Mouse (Mus musculus): ENCODE data around the gene Gpcpd1. TPM values are rescaled to one million over a fixed set of nuclear protein-coding genes. Genes with fewer than 3 reads are reported as not detected.

Gene Gpcpd1
- polyA plus RNA-seq, 1 experiment from 2014 or later, result 28.8 TPM

DNA sequence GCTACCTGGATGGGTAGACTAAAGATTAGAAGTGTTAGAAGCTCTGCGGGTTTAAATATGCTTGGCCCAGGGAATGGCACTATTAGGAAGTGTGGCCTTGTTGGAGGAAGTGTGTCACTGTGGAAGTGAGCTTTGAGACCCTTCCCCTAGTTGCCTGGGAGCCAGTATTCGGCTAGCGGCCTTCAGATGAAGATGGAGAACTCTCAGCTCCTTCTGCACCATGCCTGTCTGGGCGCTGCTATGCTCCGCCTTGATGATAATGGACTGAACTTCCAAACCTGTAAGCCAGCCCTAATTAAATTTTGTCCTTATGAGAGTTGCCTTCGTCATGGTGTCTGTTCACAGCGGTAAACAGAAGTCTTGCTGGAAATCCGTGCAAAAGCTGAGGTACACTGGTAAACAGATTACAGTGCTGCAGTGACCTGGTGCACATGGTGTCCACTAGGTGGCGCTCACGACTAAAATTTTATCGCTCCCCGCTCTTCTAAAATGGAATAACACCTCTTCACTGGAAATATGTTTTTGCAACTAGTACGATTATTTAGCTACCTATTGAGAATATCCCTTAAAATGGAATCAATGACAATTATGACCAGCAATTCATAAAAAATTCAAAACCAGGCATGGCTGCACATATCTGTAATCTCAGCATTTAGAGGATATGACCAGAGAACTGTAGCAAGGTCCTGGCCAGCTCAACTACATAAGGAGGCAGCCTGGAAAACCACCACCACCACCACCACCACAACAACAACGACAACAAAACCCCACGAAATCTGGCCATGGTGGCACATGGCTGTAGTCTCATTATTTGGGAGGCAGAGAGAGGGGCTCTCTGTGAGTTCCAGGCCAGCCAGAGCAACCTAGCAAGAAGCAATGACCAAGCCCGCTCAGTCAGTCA lies 71.1 kb downstream of the Gpcpd1 start:
- Histone ChIP-seq H3K4me2 (ENCODE audit: low read depth, low read length) (no peak overlapping the region), H3K36me3 (ENCODE audit: control insufficient read depth, insufficient read depth) (no peaks in the 10 kb centered on the region), H3K4me1 (ENCODE audit: control insufficient read depth, insufficient read depth, low read length) (no peaks in the 10 kb centered on the region), H3K27me3 (ENCODE audit: control insufficient read depth, insufficient read depth, low read length) (no peaks in the 10 kb centered on the region), H3K27ac (ENCODE audit: low read length) (no peak overlapping the region), H3K9me3 (replicated peaks; ENCODE audit: control insufficient read depth, low read length) (no peaks in the 10 kb centered on the region), H3K9ac (ENCODE audit: low read length) (no peak overlapping the region), H3K4me3 (ENCODE audit: low read length) (no peak overlapping the region)
- 27% methylated on average over 16 of the region's 16 CpGs for WGBS
- ATAC-seq (replicated peaks; ENCODE audit: extremely low read depth, insufficient read depth, low FRiP score), result no peak

GRCm38 (mm10) chr2:132515607-132516006 lies 71.9 kb downstream of the Gpcpd1 start:
- Histone ChIP-seq H3K27me3 (ENCODE audit: control insufficient read depth, insufficient read depth, low read length) (no peaks in the 10 kb centered on the region), H3K4me1 (ENCODE audit: control insufficient read depth, insufficient read depth, low read length) (no peaks in the 10 kb centered on the region), H3K36me3 (ENCODE audit: control insufficient read depth, insufficient read depth) (no peaks in the 10 kb centered on the region), H3K27ac (ENCODE audit: low read length) (no peak overlapping the region), H3K4me2 (ENCODE audit: low read depth, low read length) (no peak overlapping the region), H3K4me3 (ENCODE audit: low read length) (no peak overlapping the region), H3K9ac (ENCODE audit: low read length) (no peak overlapping the region), H3K9me3 (replicated peaks; ENCODE audit: control insufficient read depth, low read length) (no peaks in the 10 kb centered on the region)
- WGBS, result 75% methylated on average over 13 of the region's 13 CpGs
- ATAC-seq (replicated peaks; ENCODE audit: extremely low read depth, insufficient read depth, low FRiP score), result no peak

GRCm38 (mm10) chr2:132515076-132515475 lies 72.5 kb downstream of the Gpcpd1 start:
- WGBS, result 81% methylated on average over 14 of the region's 14 CpGs
- no peak overlapping the region for H3K4me3 ChIP-seq (ENCODE audit: low read length)
- no peaks in the 10 kb centered on the region for H3K4me1 ChIP-seq (ENCODE audit: control insufficient read depth, insufficient read depth, low read length)
- no peaks in the 10 kb centered on the region for H3K9me3 ChIP-seq (replicated peaks; ENCODE audit: control insufficient read depth, low read length)
- H3K27ac ChIP-seq (ENCODE audit: low read length), result no peak overlapping the region
- no peak overlapping the region for H3K4me2 ChIP-seq (ENCODE audit: low read depth, low read length)
- H3K27me3 ChIP-seq (ENCODE audit: control insufficient read depth, insufficient read depth, low read length), result no peaks in the 10 kb centered on the region
- no peaks in the 10 kb centered on the region for H3K36me3 ChIP-seq (ENCODE audit: control insufficient read depth, insufficient read depth)
- no peak for ATAC-seq (replicated peaks; ENCODE audit: extremely low read depth, insufficient read depth, low FRiP score)
- H3K9ac ChIP-seq (ENCODE audit: low read length), result no peak overlapping the region

DNA sequence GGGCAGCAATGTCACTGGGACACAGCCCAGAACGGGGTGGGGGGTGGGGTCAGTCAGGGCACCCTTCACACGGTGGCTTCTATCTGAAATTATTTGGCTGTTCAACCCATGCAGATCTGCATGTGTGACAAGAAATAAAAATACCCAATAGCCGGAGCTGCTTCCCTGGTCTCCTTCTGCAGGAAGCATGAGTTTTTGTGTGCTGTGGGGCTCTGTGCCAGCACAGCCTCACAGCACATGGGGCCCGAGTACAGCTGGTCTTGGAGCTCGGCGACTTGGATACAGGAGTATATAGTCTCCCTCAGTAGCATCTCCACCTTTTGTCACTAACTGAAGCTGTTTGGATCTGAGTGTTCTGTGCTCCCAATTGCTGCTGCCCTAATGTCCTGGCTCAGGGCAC lies 73.2 kb downstream of the Gpcpd1 start:
- Histone ChIP-seq H3K36me3 (ENCODE audit: control insufficient read depth, insufficient read depth) (no peaks in the 10 kb centered on the region), H3K4me2 (ENCODE audit: low read depth, low read length) (no peak overlapping the region), H3K9me3 (replicated peaks; ENCODE audit: control insufficient read depth, low read length) (no peaks in the 10 kb centered on the region), H3K4me3 (ENCODE audit: low read length) (no peak overlapping the region), H3K27ac (ENCODE audit: low read length) (no peak overlapping the region), H3K9ac (ENCODE audit: low read length) (no peak overlapping the region), H3K4me1 (ENCODE audit: control insufficient read depth, insufficient read depth, low read length) (no peaks in the 10 kb centered on the region), H3K27me3 (ENCODE audit: control insufficient read depth, insufficient read depth, low read length) (no peaks in the 10 kb centered on the region)
- 35% methylated on average over 6 of the region's 6 CpGs for WGBS
- ATAC-seq (replicated peaks; ENCODE audit: extremely low read depth, insufficient read depth, low FRiP score), result no peak

DNA sequence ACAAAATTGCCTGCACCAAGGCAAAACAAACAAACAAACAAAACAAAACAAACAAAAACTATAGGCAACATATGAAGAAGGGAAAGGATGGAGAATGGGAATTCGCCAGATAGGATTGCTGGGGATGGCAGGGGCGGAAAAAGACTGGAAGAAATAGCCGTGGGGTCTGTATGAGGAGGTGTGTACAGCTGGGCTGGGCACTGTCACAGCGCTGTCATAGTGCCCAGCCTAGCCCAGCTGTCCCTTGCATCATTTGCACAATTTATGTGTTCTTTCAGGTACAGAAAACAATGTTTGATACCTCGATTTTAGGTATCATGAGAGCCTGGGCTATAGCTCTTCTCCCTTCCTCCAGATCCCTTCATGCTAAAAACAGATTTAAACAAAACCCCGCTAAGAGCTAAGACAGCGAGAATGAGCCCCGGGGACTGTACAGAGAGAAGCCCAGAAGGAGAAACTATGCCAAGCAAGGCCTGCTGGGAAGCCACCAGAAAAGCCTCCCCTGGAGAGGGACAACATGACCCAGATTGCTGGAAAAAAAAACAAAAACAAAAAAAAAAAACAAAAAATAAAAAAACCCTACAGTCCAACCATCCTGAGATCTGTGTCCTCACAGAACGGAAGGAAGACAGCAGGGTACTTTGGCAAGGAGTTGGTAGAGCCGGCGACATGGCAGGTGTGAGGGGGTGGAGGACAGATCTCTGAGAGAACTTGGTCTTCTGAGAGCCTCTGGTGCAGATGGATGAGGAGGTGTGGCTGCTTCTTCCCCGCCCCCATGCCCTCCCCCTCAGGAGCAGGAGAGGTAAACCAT lies 74.0 kb downstream of the Gpcpd1 start:
- peak overlapping the region; percentile 32; the same call in 1 of the 2 replicates for H3K27ac ChIP-seq (ENCODE audit: low read length)
- no peaks in the 10 kb centered on the region for H3K27me3 ChIP-seq (ENCODE audit: control insufficient read depth, insufficient read depth, low read length)
- H3K4me3 ChIP-seq (ENCODE audit: low read length), result no peak overlapping the region
- no peak overlapping the region for H3K4me2 ChIP-seq (ENCODE audit: low read depth, low read length)
- WGBS, result 63% methylated on average over 12 of the region's 12 CpGs
- H3K4me1 ChIP-seq (ENCODE audit: control insufficient read depth, insufficient read depth, low read length), result no peaks in the 10 kb centered on the region
- ATAC-seq (replicated peaks; ENCODE audit: extremely low read depth, insufficient read depth, low FRiP score), result no peak; the same call in 1 of the 2 replicates
- no peaks in the 10 kb centered on the region for H3K36me3 ChIP-seq (ENCODE audit: control insufficient read depth, insufficient read depth)
- H3K9ac ChIP-seq (ENCODE audit: low read length), result no peak overlapping the region
- no peaks in the 10 kb centered on the region for H3K9me3 ChIP-seq (replicated peaks; ENCODE audit: control insufficient read depth, low read length)

DNA sequence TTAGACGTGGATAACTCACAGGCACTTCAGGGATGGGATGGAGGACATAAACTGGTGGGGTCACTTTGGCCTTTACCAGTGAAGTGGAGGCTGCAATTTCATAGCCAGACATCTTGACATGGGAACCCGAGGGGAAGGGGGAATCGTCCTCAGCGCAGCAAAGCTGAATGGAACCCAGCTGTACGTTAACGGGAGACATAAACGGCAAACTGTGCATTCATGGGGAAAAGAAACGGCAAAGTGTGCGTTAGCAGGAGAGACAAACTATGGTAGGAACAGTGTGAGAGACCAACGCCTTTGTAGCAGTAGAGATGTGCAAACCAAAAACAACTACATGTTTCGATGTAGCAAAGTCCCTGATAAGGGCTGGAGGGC lies 74.6 kb downstream of the Gpcpd1 start:
- ATAC-seq (replicated peaks; ENCODE audit: extremely low read depth, insufficient read depth, low FRiP score), result no peak
- H3K9ac ChIP-seq (ENCODE audit: low read length), result peak overlapping the region; percentile 16; the same call in 1 of the 2 replicates
- no peaks in the 10 kb centered on the region for H3K27me3 ChIP-seq (ENCODE audit: control insufficient read depth, insufficient read depth, low read length)
- no peaks in the 10 kb centered on the region for H3K4me1 ChIP-seq (ENCODE audit: control insufficient read depth, insufficient read depth, low read length)
- no peaks in the 10 kb centered on the region for H3K36me3 ChIP-seq (ENCODE audit: control insufficient read depth, insufficient read depth)
- H3K27ac ChIP-seq (ENCODE audit: low read length), result peak overlapping the region; percentile 14; the same call in 1 of the 2 replicates
- peak overlapping the region; percentile 36 for H3K4me2 ChIP-seq (ENCODE audit: low read depth, low read length)
- H3K4me3 ChIP-seq (ENCODE audit: low read length), result no peak overlapping the region
- no peaks in the 10 kb centered on the region for H3K9me3 ChIP-seq (replicated peaks; ENCODE audit: control insufficient read depth, low read length)
- 67% methylated on average over 11 of the region's 11 CpGs for WGBS

DNA sequence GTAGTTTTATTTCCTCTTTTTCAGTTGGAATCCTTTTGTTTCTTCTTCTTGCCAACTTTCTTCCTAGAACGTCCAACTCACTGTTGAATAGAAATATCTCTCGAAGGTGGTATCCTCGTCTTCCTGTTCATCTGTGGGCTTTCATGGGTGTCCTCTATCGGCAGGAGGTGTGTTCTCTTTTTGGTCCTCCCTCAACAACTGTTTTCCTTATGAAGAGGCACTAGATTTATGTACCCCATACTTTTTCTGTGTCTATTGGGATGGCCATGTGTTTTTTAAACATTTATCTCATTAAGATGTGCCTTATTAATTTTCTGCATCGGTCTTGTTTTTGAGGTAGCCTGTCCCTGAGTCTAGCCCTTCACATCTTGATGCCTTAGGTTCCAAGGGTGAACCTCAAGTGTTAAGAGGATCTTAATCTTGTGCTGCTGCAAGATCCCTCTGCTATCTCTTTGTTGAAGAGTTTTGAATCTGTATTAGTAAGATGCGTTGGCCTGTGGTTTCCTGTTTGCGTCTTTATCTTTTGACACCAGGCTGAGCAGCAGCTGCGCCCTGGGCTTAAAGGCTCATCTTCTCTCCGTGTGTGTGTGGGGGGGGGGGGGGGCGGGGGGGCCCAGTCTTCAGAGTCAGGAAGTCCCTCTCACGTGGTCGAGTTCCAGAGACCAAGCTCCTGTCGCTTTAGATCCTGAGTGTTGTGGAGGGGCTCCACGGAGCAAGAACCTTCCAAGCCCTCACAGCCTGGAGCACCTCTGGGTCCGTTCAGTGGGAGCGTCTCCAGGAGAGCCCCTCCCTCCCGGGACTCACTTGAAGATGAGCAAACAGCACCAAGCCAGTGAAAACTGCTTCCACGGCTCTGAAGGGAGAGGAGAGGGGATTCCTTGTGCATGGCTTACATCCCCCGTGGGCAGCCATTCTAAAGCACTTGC lies 75.2 kb downstream of the Gpcpd1 start:
- H3K9me3 ChIP-seq (replicated peaks; ENCODE audit: control insufficient read depth, low read length), result no peaks in the 10 kb centered on the region
- H3K4me3 ChIP-seq (ENCODE audit: low read length), result no peak overlapping the region
- ATAC-seq (replicated peaks; ENCODE audit: extremely low read depth, insufficient read depth, low FRiP score), result peak; percentile 61
- H3K27ac ChIP-seq (ENCODE audit: low read length), result peak overlapping the region; percentile 66
- no peaks in the 10 kb centered on the region for H3K4me1 ChIP-seq (ENCODE audit: control insufficient read depth, insufficient read depth, low read length)
- 23% methylated on average over 18 of the region's 19 CpGs for WGBS
- H3K36me3 ChIP-seq (ENCODE audit: control insufficient read depth, insufficient read depth), result no peaks in the 10 kb centered on the region
- H3K9ac ChIP-seq (ENCODE audit: low read length), result peak overlapping the region; percentile 16; the same call in 1 of the 2 replicates
- peak overlapping the region; percentile 36 for H3K4me2 ChIP-seq (ENCODE audit: low read depth, low read length)
- no peaks in the 10 kb centered on the region for H3K27me3 ChIP-seq (ENCODE audit: control insufficient read depth, insufficient read depth, low read length)

GRCm38 (mm10) chr2:132511011-132511818 lies 76.3 kb downstream of the Gpcpd1 start:
- Histone ChIP-seq H3K4me1 (ENCODE audit: control insufficient read depth, insufficient read depth, low read length) (no peaks in the 10 kb centered on the region), H3K4me2 (ENCODE audit: low read depth, low read length) (no peak overlapping the region), H3K27ac (ENCODE audit: low read length) (no peak overlapping the region), H3K9ac (ENCODE audit: low read length) (no peak overlapping the region), H3K9me3 (replicated peaks; ENCODE audit: control insufficient read depth, low read length) (no peaks in the 10 kb centered on the region), H3K36me3 (ENCODE audit: control insufficient read depth, insufficient read depth) (no peaks in the 10 kb centered on the region), H3K4me3 (ENCODE audit: low read length) (no peak overlapping the region), H3K27me3 (ENCODE audit: control insufficient read depth, insufficient read depth, low read length) (no peaks in the 10 kb centered on the region)
- ATAC-seq (replicated peaks; ENCODE audit: extremely low read depth, insufficient read depth, low FRiP score), result no peak; the same call in 1 of the 2 replicates
- 84% methylated on average over 5 of the region's 7 CpGs for WGBS

Measured in heart, embryonic 16.5 days (tissue).